Mouse (Mus musculus): ENCODE measurements at regions not wholly inside any gene's neighbourhood (a gene's known extent, or its start where the extent isn't known, plus 50 kb on each side); places are given as distances from the start of the nearest gene placed in this dataset.
A peak's percentile ranks its signal among the peaks of the same experiment; 100 is the strongest.

DNA sequence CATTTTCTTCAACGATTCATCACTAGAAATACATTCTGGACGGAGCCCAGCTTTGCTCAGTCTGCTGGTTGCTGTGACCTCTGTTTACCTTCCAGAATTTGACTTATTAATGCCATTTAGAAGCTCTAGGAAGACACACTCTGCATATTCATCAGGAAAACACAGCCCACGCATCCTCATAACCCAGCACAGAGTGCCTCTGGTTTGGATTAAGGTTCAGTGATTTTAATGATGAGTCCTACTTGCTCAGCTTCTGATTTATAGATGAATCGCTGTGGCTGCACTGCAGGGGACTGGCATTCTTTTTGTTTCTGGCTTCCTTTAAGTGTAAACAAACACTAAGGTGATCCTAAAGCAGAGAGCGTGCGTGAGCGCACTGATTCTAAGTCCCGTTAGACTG is 118.8 kb downstream of the Bach1 start:
- TF ChIP-seq CTCF (IDR thresholded peaks at IDR 0.05; ENCODE audit: low read depth): no peak
- Histone ChIP-seq H3K36me3 (ENCODE audit: insufficient read depth, low read length) (no peaks in the 10 kb centered on the region), H3K9me3 (ENCODE audit: low read length) (no peaks in the 10 kb centered on the region), H3K4me2 (ENCODE audit: low read depth, low read length) (no peak overlapping the region), H3K4me3 (ENCODE audit: low read length) (no peak overlapping the region), H3K9ac (replicated peaks; ENCODE audit: low read length) (no peak overlapping the region), H3K4me1 (ENCODE audit: insufficient read depth, low read length) (0 out of 2 replicates have a peak, but pooled peaks cover 3% of the 10 kb centered on the region), H3K27ac (no peak overlapping the region), H3K27me3 (ENCODE audit: insufficient read depth, low read length) (no peaks in the 10 kb centered on the region)
- DNase-seq (ENCODE audit: low spot score) (no peak), ATAC-seq (no peak)
- 61% methylated on average over 8 of the region's 8 CpGs for WGBS

DNA sequence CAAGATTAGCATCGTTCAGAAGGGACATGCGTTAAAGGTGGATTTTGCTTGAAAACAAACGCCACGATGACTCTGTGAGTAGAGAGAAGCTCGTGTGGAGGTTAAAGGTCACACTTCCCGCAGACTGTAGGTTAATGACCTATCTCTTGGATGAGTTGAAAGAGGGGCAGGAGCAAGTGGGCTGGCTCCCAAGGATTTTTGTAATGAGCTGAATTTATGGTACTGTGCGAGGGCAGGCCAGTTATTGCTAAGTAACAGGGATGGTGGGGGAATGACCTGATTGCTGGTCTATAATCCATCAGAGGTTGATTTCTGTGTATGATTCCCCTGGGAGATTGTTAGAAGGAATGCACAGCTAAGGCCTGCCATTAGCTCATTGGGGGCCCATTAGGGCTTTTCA is 135.6 kb downstream of the Bach1 start:
- no peak for ATAC-seq
- Histone ChIP-seq H3K27ac (no peak overlapping the region), H3K4me2 (ENCODE audit: low read depth, low read length) (no peak overlapping the region), H3K9ac (replicated peaks; ENCODE audit: low read length) (no peak overlapping the region), H3K36me3 (ENCODE audit: insufficient read depth, low read length) (no peaks in the 10 kb centered on the region), H3K4me3 (ENCODE audit: low read length) (no peak overlapping the region), H3K4me1 (ENCODE audit: insufficient read depth, low read length) (no peaks in the 10 kb centered on the region), H3K27me3 (ENCODE audit: insufficient read depth, low read length) (no peaks in the 10 kb centered on the region), H3K9me3 (ENCODE audit: low read length) (no peaks in the 10 kb centered on the region)
- peak; percentile 13 for DNase-seq (ENCODE audit: low spot score)
- WGBS: 53% methylated on average over 7 of the region's 7 CpGs
- no peak for TF ChIP-seq CTCF (IDR thresholded peaks at IDR 0.05; ENCODE audit: low read depth)

DNA sequence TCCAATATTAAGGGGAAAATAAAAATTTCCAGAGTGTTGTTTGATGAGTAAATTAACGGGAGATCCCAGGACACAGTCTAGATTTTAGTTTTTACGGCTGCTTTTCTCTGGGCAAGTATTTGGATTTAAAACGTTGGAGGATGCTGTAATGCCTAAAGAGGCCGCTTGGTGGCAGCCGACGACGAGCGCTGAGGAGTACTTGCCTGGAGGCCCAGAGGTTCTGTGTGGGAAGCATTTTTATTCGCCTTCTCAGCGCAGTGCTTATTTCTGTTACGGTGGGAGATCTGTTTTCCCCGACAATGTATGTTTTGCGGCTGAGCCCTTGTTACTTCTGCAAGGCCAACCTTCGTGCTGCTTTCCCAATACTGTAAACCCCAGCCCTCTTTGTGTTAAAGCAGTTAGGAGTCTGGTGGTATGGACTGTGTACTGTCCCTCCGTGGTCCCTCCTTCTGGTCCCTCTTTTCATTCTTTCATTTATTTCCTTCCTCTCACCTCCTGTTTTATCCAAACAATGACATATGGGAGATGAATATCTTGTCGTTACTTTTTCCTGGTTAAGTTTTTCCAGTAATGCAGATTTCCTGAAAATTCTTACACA is 142.3 kb downstream of the Bach1 start:
- Histone ChIP-seq H3K9me3 (ENCODE audit: low read length) (no peaks in the 10 kb centered on the region), H3K9ac (replicated peaks; ENCODE audit: low read length) (no peak overlapping the region), H3K27ac (no peak overlapping the region), H3K4me2 (ENCODE audit: low read depth, low read length) (peak overlapping the region; percentile 46), H3K4me3 (ENCODE audit: low read length) (no peak overlapping the region), H3K4me1 (ENCODE audit: insufficient read depth, low read length) (no peaks in the 10 kb centered on the region), H3K36me3 (ENCODE audit: insufficient read depth, low read length) (no peaks in the 10 kb centered on the region), H3K27me3 (ENCODE audit: insufficient read depth, low read length) (no peaks in the 10 kb centered on the region)
- TF ChIP-seq CTCF (IDR thresholded peaks at IDR 0.05; ENCODE audit: low read depth): peak; percentile 92
- WGBS: 10% methylated on average over 16 of the region's 16 CpGs
- ATAC-seq: peak; percentile 89
- DNase-seq (ENCODE audit: low spot score): peak; percentile 92
